Mouse (Mus musculus): ENCODE data around the gene Usp54.
"Not testable (repeated sequence)": the region's sequence is repeated elsewhere in the genome, so short reads cannot be mapped to it uniquely, and the experiment has no call there.

The Usp54 gene

DNA sequence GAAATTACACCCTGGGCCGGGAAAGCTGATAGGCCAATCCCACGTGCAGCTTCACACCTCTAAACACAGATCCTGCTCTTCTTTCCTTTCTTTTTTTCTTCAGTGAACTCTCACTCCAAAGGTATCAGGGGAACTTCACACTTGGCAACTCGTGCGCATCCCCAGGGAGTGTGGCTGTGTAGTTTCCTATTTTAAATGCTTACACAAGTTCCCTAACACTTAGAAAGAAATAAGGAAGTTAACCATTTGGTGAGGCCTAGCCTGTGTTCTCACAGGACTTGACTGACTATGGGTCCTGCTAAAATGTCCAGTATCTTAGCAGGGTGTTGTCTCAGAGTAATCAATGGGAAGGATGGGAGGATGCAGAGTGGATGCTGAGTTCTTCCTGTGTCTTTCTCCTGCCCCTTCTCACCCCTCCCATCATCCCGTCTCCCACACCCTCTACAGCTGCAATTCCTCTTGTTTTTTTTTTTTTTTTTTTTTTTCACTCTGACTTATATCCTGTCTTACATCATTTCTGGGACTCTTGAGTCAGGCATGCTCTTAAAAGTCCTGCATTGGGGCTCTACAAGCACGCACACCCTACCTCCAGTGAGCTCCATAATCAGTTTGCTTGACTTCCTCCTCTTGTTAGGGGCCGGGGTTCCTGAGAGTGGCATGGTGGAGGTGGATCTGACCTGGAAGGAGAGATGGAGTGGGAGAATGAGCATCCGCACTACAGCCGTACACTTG, 14.0 kb upstream of the Usp54 start:
- DNase-seq = no peak

- DNase-seq = no peak
Measured at GRCm38 (mm10) chr14:20651722-20652256, 10.9 kb upstream of the Usp54 start.

DNA sequence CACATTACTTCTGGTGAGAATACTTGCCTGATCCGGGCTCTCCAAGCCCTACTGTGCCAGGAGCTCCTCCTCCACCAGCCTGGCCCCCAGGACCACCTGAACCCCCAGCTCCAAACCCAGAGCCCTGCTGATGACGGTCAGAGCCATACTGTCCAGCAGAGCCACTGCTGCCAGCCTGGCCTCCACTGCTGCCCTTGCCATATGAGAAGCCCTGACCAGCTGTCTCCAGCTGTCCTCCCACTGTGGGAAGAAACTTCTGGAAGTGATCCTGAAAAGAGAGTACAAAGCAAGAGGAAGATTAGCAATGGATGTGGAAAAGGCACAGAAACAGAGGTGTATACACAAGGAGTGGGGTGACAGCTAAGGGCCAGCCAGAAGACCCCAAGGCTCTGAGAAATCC, 10.1 kb upstream of the Usp54 start:
- DNase-seq = no peak

- no peak for DNase-seq
Measured at GRCm38 (mm10) chr14:20646381-20646780, 5.5 kb upstream of the Usp54 start.

- DNase-seq = no peak
Measured at GRCm38 (mm10) chr14:20645547-20645946, 4.7 kb upstream of the Usp54 start.

DNA sequence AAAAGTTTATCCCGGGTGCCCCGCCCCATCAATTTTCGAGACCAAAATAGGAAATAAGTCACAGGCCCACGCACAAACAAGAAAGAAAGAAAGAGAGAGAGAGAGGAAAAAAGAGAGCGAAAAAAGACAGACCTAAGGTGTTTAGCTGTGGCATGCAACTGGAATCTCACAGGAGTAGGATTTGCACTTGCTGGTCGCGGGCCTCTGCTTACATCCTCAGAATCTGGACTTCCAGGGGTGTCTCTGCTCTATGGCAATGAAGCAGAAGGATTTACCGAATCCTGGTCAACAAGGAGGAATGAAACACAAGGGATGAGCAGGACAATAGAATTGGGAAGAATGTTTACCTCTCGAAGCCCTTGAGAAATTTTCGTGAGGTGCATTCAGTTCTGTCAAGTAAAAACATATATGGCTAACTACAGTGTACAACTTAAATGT, 594 bp upstream of the Usp54 start:
- DNase-seq = no peak

DNA sequence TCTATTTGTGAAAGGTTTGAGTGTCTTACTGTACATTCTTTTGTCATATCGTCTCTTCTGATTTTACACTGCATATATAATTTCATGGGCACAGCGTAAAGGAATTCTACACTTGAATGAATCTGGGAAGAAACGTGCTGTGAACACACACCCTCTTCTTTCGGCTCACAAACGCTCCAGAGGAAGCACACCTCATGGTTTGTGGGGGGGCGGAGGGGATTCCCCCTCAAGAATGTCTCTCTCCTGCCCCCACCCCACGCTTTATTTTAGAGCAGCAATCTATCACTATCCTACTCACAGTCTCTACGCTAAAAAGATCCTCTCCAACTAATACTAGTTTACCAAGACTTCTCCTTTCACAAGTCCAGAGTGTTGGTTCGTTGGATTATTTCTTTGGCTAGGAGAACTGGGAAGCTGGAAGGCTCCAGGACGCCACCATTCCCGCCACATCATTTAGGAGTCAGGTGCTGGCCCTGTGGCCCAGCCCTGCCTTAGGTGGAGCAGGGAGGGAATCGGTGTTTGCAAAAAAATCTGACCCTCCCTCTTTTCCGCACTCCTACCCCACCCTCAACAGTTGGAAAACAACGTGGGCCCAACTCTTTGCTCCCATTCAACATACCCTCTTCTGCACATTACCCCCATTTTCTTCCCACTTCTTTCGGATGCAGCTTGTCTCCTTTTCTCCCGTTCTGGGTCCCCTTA, 794 bp downstream of the Usp54 start:
- peak; percentile 71 to 79 for DNase-seq

DNA sequence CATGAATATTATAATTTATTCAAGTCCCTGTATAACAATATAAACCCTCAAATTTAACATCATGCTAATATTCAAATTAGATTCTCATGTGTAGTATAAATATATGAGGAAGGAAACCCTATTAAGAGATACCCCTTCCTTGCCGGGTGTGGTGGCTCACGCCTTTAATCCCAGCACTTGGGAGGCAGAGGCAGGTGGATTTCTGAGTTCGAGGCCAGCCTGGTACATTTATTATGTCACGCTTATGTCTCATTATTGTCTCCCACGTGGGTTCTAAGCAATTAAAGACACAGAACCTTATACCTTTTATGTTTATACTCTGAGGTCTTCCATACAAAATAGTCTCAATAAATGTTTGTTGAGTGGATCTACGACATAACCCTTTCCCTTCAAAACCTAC, 2.2 kb downstream of the Usp54 start:
- DNase-seq = no peak

- no peak for DNase-seq
Measured at GRCm38 (mm10) chr14:20637818-20638574, 2.9 kb downstream of the Usp54 start.

GRCm38 (mm10) chr14:20636968-20637367, 3.9 kb downstream of the Usp54 start:
- DNase-seq = not testable (repeated sequence)

DNA sequence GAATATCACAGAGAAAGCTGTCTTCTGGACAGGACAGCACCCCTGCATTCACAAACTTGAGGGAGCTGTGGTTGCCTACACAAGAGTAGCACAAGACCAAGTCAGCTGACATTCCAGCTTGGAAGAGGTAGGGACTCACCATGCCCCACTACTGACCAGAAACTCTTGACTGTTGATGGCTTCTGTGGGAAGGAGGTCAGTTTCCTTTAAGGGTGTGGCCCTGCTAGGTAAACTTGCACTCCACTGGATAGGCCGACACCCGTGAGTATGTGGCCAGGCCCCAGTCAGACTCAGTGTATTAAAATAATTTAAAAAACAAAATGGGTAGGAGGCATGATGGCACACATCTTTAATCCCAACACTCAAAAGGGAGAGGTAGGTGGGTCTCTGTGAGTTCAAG, 5.3 kb downstream of the Usp54 start:
- no peak for DNase-seq

DNA sequence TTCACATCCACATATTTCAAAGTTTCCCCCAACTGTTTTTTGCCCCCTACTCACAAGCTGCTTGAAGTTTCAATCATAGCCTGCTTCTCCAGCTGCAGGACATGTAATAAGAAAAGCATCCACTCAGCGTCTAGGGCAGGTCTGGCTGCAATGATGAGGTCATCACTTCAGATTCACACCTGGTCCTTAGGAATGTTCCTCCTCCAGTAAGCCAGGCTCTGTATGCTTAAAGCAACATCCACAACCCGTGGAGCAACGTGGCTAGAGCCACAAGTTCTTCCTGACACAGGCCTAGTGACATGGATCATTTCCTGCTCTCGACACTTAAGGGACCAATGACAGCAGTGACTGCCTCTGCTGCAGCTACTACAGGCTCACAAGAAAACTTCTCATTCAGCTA, 9.6 kb downstream of the Usp54 start:
- DNase-seq = no peak

DNA sequence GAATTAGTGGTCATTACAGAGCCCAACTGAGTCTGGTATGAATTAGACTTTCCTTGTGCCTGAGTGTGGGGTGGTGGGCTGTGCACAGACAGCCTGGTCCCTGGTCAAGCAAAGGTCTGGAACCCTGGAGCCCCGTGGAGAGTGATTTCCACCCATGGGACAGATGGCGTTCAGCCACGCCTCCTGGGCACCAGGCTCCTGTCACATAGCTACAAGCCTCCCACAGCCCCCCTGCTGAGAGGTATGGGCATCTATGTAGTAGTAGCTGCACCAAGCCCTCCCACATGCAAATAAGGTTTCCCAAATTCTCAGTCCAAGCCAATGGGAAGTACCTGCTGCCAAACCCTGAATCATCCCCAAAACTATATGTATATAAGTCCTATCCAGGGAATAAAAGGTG, 13.9 kb downstream of the Usp54 start:
- DNase-seq = no peak

GRCm38 (mm10) chr14:20626447-20626846, 14.4 kb downstream of the Usp54 start:
- no peak for DNase-seq

DNA sequence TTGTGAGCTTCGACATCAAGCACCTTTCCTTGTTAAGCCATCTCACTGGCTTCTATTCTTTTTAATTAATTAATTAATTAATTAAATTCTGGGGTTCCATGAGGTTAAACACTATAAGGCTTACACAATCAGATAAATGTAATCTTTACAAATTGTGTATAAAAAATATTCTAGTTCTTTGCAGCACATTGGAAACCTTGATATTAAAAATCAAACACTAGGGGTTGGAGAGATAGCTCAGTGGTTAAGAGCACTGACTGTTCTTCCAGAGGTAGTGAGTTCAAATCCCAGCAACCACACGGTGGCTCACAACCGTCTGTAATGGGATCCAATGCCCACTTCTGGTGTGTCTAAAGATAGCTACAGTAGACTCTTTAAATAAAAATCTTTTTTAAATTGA, 18.0 kb downstream of the Usp54 start:
- DNase-seq = no peak

DNA sequence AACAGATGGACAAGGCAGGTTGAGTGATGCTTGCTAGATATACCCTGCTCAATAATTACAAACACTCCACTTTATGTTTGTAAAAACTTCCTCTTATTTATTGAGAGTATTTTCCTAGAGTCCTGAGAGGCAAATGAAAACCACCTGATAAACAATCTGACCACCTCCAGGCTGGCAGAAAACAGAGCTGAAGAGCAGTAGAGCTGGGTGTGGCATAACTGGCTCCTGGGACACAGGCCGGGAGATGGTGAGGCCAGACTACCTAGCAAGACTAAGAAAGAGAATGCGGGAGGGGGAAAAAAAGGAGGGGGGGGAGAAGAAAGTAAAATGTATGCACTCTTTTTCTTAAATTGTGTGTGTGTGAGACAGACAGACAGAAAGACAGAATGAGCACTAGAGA, 18.5 kb downstream of the Usp54 start:
- no peak for DNase-seq

- DNase-seq = no peak
Measured at GRCm38 (mm10) chr14:20621903-20622302, 19.0 kb downstream of the Usp54 start.

DNA sequence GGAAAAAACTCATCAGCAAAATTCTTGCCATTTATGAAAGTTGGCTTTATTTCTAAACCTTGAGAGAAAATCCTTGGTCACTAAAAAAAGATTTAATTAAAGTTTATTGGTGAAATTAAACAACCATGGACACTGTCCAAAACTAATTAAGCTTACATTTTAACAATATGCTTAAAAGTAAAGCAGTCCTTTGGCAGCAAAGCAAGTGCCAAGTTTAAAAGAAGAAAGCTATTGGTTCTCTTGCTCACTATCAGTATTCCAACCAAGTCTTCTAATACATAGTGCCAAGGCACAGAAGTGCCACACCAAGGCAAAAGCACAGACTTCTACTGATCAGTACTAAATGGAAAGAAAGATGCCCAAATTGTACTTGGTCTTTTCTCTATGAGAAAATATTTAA, 21.7 kb downstream of the Usp54 start:
- DNase-seq = no peak

DNA sequence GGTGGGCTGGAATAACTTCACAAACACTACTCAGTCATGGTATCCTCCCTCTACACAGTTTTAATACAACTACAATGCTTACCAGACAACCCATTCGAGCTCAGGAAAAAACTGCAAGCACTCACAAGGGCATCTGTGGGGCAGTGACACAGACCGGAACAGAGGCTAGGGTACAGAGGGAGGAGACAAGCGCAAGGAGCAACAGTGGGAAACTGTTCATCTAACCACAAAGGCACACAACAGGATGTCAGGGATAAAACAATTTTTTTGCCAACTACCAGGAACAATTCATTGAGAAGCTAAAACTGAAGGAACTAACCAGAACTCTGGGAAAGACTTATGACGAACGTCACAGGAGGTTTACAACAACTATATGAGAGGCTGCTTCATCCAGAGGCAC, 22.7 kb downstream of the Usp54 start:
- no peak for DNase-seq

- no peak for DNase-seq
Measured at GRCm38 (mm10) chr14:20616421-20616820, 24.4 kb downstream of the Usp54 start.

DNA sequence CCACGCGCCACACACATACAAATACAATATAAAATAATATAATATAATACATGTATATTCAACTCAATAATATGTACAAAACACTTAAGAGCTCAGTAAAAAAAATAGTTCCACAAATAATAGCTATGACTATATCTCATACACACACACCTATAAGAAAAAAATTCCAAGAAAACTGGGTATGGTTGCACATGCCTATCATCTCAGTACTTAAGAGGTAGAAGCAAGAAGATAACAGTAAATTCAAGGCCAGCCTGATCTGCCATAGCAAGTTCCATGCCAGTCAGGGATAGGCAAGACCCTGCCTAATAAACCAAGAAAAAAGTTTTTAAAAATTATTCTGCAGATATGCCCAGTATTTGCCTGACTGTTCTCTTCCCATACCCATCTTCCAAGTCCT, 25.8 kb downstream of the Usp54 start:
- DNase-seq = no peak

DNA sequence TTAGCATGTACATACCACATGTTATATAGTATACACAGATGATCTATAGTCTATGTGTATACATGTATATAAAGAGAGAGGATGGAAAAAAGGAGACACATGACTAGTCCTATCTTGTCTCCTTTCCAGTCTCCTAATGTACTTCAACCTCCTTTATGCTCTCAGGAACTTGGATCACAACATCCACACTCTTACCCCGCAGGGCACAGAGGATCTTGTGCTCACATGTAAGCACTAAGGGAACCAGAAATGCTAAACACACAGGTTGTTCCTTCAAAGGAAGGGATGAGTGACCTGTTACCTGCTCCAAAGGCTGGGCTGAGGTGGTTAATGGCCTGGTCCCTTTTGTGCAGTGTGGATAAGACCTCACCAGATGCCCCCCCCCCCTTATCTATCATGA, 28.0 kb downstream of the Usp54 start:
- DNase-seq = no peak

DNA sequence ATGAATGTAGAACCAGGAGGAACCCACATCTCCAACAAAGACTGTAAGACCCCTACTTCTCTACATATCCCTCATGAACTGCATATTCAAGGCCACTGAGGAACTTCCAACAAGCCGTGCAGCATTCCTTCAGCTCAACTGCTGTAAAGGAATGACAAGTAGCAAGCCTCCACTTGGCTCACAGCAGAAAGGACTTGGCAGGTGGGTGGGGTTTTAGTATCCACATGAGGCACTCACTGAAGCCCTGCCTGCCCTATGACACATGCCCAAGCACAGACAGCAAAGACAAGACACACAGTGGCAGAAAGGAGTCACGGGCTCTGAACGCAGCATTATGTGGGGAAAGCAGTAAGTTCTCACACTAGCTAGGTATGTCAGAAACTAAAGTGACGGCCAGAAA, 30.7 kb downstream of the Usp54 start:
- DNase-seq = no peak

DNA sequence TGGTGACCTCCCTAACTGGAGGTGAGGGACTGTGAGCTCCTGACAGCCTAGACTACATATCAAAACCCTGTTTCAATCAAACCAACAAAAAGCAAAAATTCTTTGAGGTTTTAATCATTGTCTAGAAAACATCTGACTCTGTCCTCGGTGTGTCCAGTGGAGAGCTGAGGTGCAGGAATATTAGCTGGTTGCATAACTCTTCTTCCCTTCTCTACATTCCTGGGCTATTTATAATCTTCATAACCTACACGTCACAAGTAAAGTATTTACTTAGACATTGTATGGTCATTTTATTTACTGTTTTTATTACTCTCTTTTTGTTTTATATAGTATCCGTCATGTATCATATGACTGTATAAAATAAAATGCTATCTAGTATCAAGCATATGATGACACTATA, 31.3 kb downstream of the Usp54 start:
- no peak for DNase-seq

Data from B cell, adult 2 months (primary cell).